Mouse (Mus musculus): Measurements from ENCODE around the gene Csl.

GRCm38 (mm10) chr10:99741609-99742280, 17.7 kb downstream of the Csl start:
- TF ChIP-seq CTCF (IDR thresholded peaks at IDR 0.05; ENCODE audit: low read depth) = no peak
- no peak for TF ChIP-seq EP300 (optimal IDR thresholded peaks at IDR 0.05)

Measured in stomach, postnatal 0 days (tissue).